Mouse (Mus musculus): ENCODE data around the gene Trex2.

GRCm38 (mm10) chrX:73432850-73433249, 2.3 kb downstream of the Trex2 start:
- no peak for TF ChIP-seq CTCF (IDR thresholded peaks at IDR 0.05; ENCODE audit: control insufficient read depth, insufficient read depth, insufficient replicate concordance, low read depth, low read length)
- TF ChIP-seq POLR2A (IDR thresholded peaks at IDR 0.05; ENCODE audit: control insufficient read depth, low read depth, low read length) = no peak
